ENCODE assay signal across 16 mouse cellular contexts in the genomic region with DNA sequence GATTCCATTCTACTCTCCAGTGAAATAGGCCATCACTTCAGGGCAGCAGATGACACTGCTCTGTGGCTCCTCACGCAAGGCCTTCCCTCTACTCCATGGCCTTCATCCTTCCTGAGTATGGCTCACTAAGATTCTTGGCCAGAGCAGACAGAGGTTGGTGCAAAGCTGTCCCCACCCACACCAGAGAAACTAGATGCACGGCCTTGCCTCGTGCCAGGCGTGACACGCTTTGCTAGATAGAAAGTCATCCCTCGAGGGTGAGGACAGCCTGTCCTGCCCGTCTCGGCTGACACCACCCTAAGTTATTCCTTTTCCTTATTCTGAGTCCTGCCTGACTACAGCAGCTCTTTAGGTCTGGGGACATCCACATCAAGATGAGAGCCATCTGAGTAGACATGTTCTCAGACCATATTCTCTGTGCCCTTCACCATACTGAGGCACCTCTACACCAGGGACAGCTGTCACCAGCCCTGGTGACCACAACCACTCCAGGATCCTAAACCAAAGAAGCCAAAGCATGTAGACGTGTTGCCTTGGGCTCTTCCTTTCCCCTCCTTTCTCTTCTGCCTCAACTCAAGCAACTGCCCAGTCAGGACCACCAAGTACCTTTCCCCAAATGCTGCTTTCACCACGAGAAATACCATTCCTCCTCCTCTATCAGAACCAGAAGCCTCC.
A peak's percentile ranks its signal among the peaks of the same experiment; 100 is the strongest.
DNase-seq lines count a peak whose midpoint lies in the region; ATAC-seq and TF ChIP-seq lines count a peak whose summit lies in the region.
"Had no signal": no experiment of that assay in that cellular context is flagged by ENCODE, and none has a peak within 500 bp of the region (broad histone marks: within the 10 kb centered on the region; RNA-seq: fewer than 3 reads in every experiment).

No protein-coding gene starts in this region.

- no peak for TF ChIP-seq POLR2A in liver, adult 2 months (IDR thresholded peaks at IDR 0.05; ENCODE audit: extremely low read depth, insufficient read depth, low read length)

- no peaks in the 10 kb centered on the region for H3K9me3 ChIP-seq in forebrain, embryonic 12.5 days
- H3K9me3 ChIP-seq in forebrain, embryonic 10.5 days, result no peaks in the 10 kb centered on the region
- H3K9me3 ChIP-seq in liver, embryonic 12.5 days (replicated peaks), result no peaks in the 10 kb centered on the region
- H3K9me3 ChIP-seq in stomach, embryonic 16.5 days (replicated peaks; ENCODE audit: control insufficient read depth, low read length), result no peaks in the 10 kb centered on the region
- no peaks in the 10 kb centered on the region for H3K9me3 ChIP-seq in stomach, postnatal 0 days (ENCODE audit: control insufficient read depth, low read length)
- no peaks in the 10 kb centered on the region for H3K9me3 ChIP-seq in kidney, embryonic 16.5 days (ENCODE audit: low read length)
- H3K9me3 ChIP-seq: embryonic facial prominence, embryonic 12.5 days; G1E; heart, embryonic 12.5 days; hindbrain, embryonic 15.5 days had no signal

- 94% methylated on average over 10 of the region's 10 CpGs for WGBS in forebrain, embryonic 12.5 days
- 92% methylated on average over 10 of the region's 10 CpGs for WGBS in forebrain, embryonic 10.5 days
- 91% methylated on average over 10 of the region's 10 CpGs for WGBS in liver, adult 2 months
- 77% methylated on average over 10 of the region's 10 CpGs for WGBS in liver, embryonic 12.5 days (ENCODE audit: insufficient replicate concordance)
- WGBS in stomach, embryonic 16.5 days, result 82% methylated on average over 10 of the region's 10 CpGs
- 74% methylated on average over 10 of the region's 10 CpGs for WGBS in stomach, postnatal 0 days
- WGBS in kidney, embryonic 16.5 days, result 90% methylated on average over 10 of the region's 10 CpGs

- TF ChIP-seq CTCF in liver, adult 2 months (IDR thresholded peaks at IDR 0.05; ENCODE audit: low read depth, low read length), result no peak
- TF ChIP-seq CTCF in stomach, postnatal 0 days (IDR thresholded peaks at IDR 0.05; ENCODE audit: low read depth), result no peak

- peaks cover 35% of the 10 kb centered on the region for H3K79me2 ChIP-seq in liver, adult 2 months (ENCODE audit: control insufficient read depth, insufficient read depth, low read length)

- 0 out of 2 replicates have a peak overlapping the region, but pooled peaks have one; percentile 42 for H3K27ac ChIP-seq in forebrain, embryonic 12.5 days
- H3K27ac ChIP-seq in forebrain, embryonic 10.5 days, result no peak overlapping the region
- peak overlapping the region; percentile 9 for H3K27ac ChIP-seq in liver, adult 2 months (replicated peaks; ENCODE audit: insufficient read depth, low read depth, low read length)
- no peak overlapping the region for H3K27ac ChIP-seq in liver, embryonic 12.5 days
- H3K27ac ChIP-seq in stomach, embryonic 16.5 days (ENCODE audit: low read length), result 0 out of 2 replicates have a peak overlapping the region, but pooled peaks have one; percentile 2
- H3K27ac ChIP-seq in stomach, postnatal 0 days (replicated peaks), result no peak overlapping the region
- H3K27ac ChIP-seq in kidney, embryonic 16.5 days (ENCODE audit: low read length), result no peak overlapping the region
- H3K27ac ChIP-seq: embryonic facial prominence, embryonic 12.5 days had no signal

- ATAC-seq in forebrain, embryonic 12.5 days (ENCODE audit: low FRiP score), result no peak
- no peak for ATAC-seq in liver, embryonic 12.5 days
- ATAC-seq in stomach, embryonic 16.5 days (ENCODE audit: insufficient read depth, low FRiP score), result no peak
- no peak for ATAC-seq in stomach, postnatal 0 days (ENCODE audit: low FRiP score, low TSS enrichment)
- no peak for ATAC-seq in kidney, embryonic 16.5 days (ENCODE audit: low FRiP score, low TSS enrichment)
- ATAC-seq: CD4-positive, CD25-positive, alpha-beta regulatory T cell, adult 4 months had no signal

- no peaks in the 10 kb centered on the region for H3K36me3 ChIP-seq in forebrain, embryonic 12.5 days (replicated peaks)
- H3K36me3 ChIP-seq in forebrain, embryonic 10.5 days (replicated peaks), result 0 out of 2 replicates have a peak, but pooled peaks cover under 1% of the 10 kb centered on the region
- H3K36me3 ChIP-seq in liver, adult 2 months (ENCODE audit: control insufficient read depth, insufficient read depth, low read length), result no peaks in the 10 kb centered on the region
- no peaks in the 10 kb centered on the region for H3K36me3 ChIP-seq in liver, embryonic 12.5 days
- H3K36me3 ChIP-seq in stomach, embryonic 16.5 days (ENCODE audit: control insufficient read depth, insufficient read depth, low read length), result no peaks in the 10 kb centered on the region
- no peaks in the 10 kb centered on the region for H3K36me3 ChIP-seq in stomach, postnatal 0 days (ENCODE audit: control insufficient read depth, insufficient read depth, low read length)
- H3K36me3 ChIP-seq in kidney, embryonic 16.5 days (ENCODE audit: insufficient read depth, low read length), result no peaks in the 10 kb centered on the region
- H3K36me3 ChIP-seq: embryonic facial prominence, embryonic 12.5 days; G1E; heart, embryonic 12.5 days; hindbrain, embryonic 15.5 days had no signal

- no peak overlapping the region for H3K4me3 ChIP-seq in forebrain, embryonic 12.5 days (replicated peaks)
- H3K4me3 ChIP-seq in forebrain, embryonic 10.5 days, result no peak overlapping the region
- H3K4me3 ChIP-seq in liver, adult 2 months (ENCODE audit: insufficient read depth, low read depth, low read length), result no peak overlapping the region
- no peak overlapping the region for H3K4me3 ChIP-seq in liver, embryonic 12.5 days
- no peak overlapping the region for H3K4me3 ChIP-seq in stomach, embryonic 16.5 days (replicated peaks; ENCODE audit: low read length)
- H3K4me3 ChIP-seq in stomach, postnatal 0 days (ENCODE audit: low read depth, low read length), result no peak overlapping the region
- H3K4me3 ChIP-seq in kidney, embryonic 16.5 days (ENCODE audit: low read length), result no peak overlapping the region
- H3K4me3 ChIP-seq: embryonic facial prominence, embryonic 12.5 days; heart, embryonic 12.5 days; hindbrain, embryonic 15.5 days had no signal

- no peak overlapping the region for H3K4me2 ChIP-seq in forebrain, embryonic 12.5 days
- no peak overlapping the region for H3K4me2 ChIP-seq in liver, embryonic 12.5 days
- H3K4me2 ChIP-seq in stomach, embryonic 16.5 days (ENCODE audit: low read depth, low read length), result no peak overlapping the region
- H3K4me2 ChIP-seq in stomach, postnatal 0 days (replicated peaks; ENCODE audit: low read depth), result no peak overlapping the region
- H3K4me2 ChIP-seq in kidney, embryonic 16.5 days (replicated peaks; ENCODE audit: low read depth, low read length), result no peak overlapping the region
- H3K4me2 ChIP-seq: embryonic facial prominence, embryonic 12.5 days; heart, embryonic 12.5 days; hindbrain, embryonic 15.5 days had no signal

- no peak for DNase-seq in forebrain, embryonic 10.5 days (ENCODE audit: extremely low spot score, low spot score)
- no peak for DNase-seq in liver, adult 2 months (ENCODE audit: extremely low read depth, low read depth, low spot score)
- no peak for DNase-seq in stomach, postnatal 0 days (ENCODE audit: low spot score)
- DNase-seq in urinary bladder, adult 2 months (ENCODE audit: low spot score), result no peak
- DNase-seq: gastrocnemius, postnatal 36 days; thymus, postnatal 4 days had no signal

- no peak overlapping the region for H3K9ac ChIP-seq in forebrain, embryonic 12.5 days
- no peak overlapping the region for H3K9ac ChIP-seq in liver, adult 2 months (ENCODE audit: low read depth, low read length)
- H3K9ac ChIP-seq in liver, embryonic 12.5 days, result no peak overlapping the region
- no peak overlapping the region for H3K9ac ChIP-seq in stomach, embryonic 16.5 days (ENCODE audit: low read length)
- no peak overlapping the region for H3K9ac ChIP-seq in stomach, postnatal 0 days (ENCODE audit: low read length)
- no peak overlapping the region for H3K9ac ChIP-seq in kidney, embryonic 16.5 days (replicated peaks; ENCODE audit: low read length)
- H3K9ac ChIP-seq: embryonic facial prominence, embryonic 12.5 days; heart, embryonic 12.5 days; hindbrain, embryonic 15.5 days; liver, postnatal 0 days had no signal

- no peak for TF ChIP-seq EP300 in stomach, postnatal 0 days (optimal IDR thresholded peaks at IDR 0.05)

- no peaks in the 10 kb centered on the region for H3K27me3 ChIP-seq in forebrain, embryonic 12.5 days
- no peaks in the 10 kb centered on the region for H3K27me3 ChIP-seq in forebrain, embryonic 10.5 days (ENCODE audit: poor library complexity, severe bottlenecking)
- H3K27me3 ChIP-seq in liver, adult 2 months (ENCODE audit: control insufficient read depth, insufficient read depth, low read length), result no peaks in the 10 kb centered on the region
- no peaks in the 10 kb centered on the region for H3K27me3 ChIP-seq in liver, embryonic 12.5 days (replicated peaks)
- H3K27me3 ChIP-seq in stomach, embryonic 16.5 days (ENCODE audit: control insufficient read depth, insufficient read depth, low read length), result no peaks in the 10 kb centered on the region
- no peaks in the 10 kb centered on the region for H3K27me3 ChIP-seq in stomach, postnatal 0 days (ENCODE audit: control insufficient read depth, insufficient read depth, low read length)
- no peaks in the 10 kb centered on the region for H3K27me3 ChIP-seq in kidney, embryonic 16.5 days (ENCODE audit: insufficient read depth, low read length)
- H3K27me3 ChIP-seq: embryonic facial prominence, embryonic 12.5 days; heart, embryonic 12.5 days; hindbrain, embryonic 15.5 days had no signal

- H3K4me1 ChIP-seq in forebrain, embryonic 12.5 days, result peaks cover 56% of the 10 kb centered on the region
- peaks cover 84% of the 10 kb centered on the region for H3K4me1 ChIP-seq in forebrain, embryonic 10.5 days
- H3K4me1 ChIP-seq in liver, adult 2 months (ENCODE audit: control insufficient read depth, insufficient read depth, low read length), result peaks cover 29% of the 10 kb centered on the region
- H3K4me1 ChIP-seq in liver, embryonic 12.5 days, result peaks cover 49% of the 10 kb centered on the region
- H3K4me1 ChIP-seq in stomach, embryonic 16.5 days (ENCODE audit: control insufficient read depth, insufficient read depth, low read length), result peaks cover 35% of the 10 kb centered on the region
- H3K4me1 ChIP-seq in stomach, postnatal 0 days (replicated peaks; ENCODE audit: control insufficient read depth, insufficient read depth), result peaks cover 6% of the 10 kb centered on the region
- peaks cover 29% of the 10 kb centered on the region for H3K4me1 ChIP-seq in kidney, embryonic 16.5 days (ENCODE audit: insufficient read depth, low read length)

Comparison
In these comparisons a context has a peak if more than half of its experiments do, and no peak if none do; other contexts are left out.
1. H3K27ac ChIP-seq: peak in forebrain, embryonic 12.5 days (single experiment), liver, adult 2 months (single experiment) and stomach, embryonic 16.5 days (single experiment); none in forebrain, embryonic 10.5 days (single experiment), liver, embryonic 12.5 days (single experiment), stomach, postnatal 0 days (single experiment) and kidney, embryonic 16.5 days (single experiment).